Mouse (Mus musculus): ENCODE results near the gene Ch25h. TPM values are rescaled to one million over a fixed set of nuclear protein-coding genes. Genes with fewer than 3 reads are reported as not detected.

Ch25h gene
- total and polyA plus RNA-seq, 3 experiments: not detected

GRCm38 (mm10) chr19:34517812-34518594 lies 43.0 kb upstream of the Ch25h start:
- in situ Hi-C loops (cut with MboI; ENCODE audit: low pct_ligation_motif_present, low pct_unique_long_range_greater_than_20kb, low sequenced_read_pairs): no loop called here
- TF ChIP-seq MEF2A (IDR thresholded peaks at IDR 0.05; ENCODE audit: borderline replicate concordance, low read depth, low read length) (no peak), EP300 (IDR thresholded peaks at IDR 0.05; ENCODE audit: low read length) (no peak), ZC3H11A (IDR thresholded peaks at IDR 0.05; ENCODE audit: low read depth, low read length) (no peak), IRF4 (IDR thresholded peaks at IDR 0.05; ENCODE audit: low read depth, low read length) (no peak), KAT2A (IDR thresholded peaks at IDR 0.05; ENCODE audit: insufficient replicate concordance, low read length) (no peak), GABPA (IDR thresholded peaks at IDR 0.05; ENCODE audit: insufficient replicate concordance, low read depth, low read length) (no peak), CHD1 (IDR thresholded peaks at IDR 0.05; ENCODE audit: low read depth, low read length) (no peak), SMC3 (IDR thresholded peaks at IDR 0.05; ENCODE audit: low read depth, low read length) (no peak), CTCF (conservative IDR thresholded peaks at IDR 0.05 in 1 of 2, IDR thresholded peaks at IDR 0.05 in 1 of 2; ENCODE audit: low read depth in 2 of 2, low read length in 2 of 2) (no peak), RCOR1 (conservative IDR thresholded peaks at IDR 0.05; ENCODE audit: low read depth, low read length) (no peak), ETS1 (conservative IDR thresholded peaks at IDR 0.05; ENCODE audit: low read depth, low read length) (no peak), RAD21 (IDR thresholded peaks at IDR 0.05; ENCODE audit: low read depth, low read length) (no peak), UBTF (IDR thresholded peaks at IDR 0.05; ENCODE audit: low read depth, low read length) (no peak), ELF1 (IDR thresholded peaks at IDR 0.05; ENCODE audit: low read depth, low read length) (no peak), USF2 (conservative IDR thresholded peaks at IDR 0.05; ENCODE audit: low read depth, low read length) (no peak), NELFE (IDR thresholded peaks at IDR 0.05; ENCODE audit: low read depth, low read length) (no peak)
- no peaks in the 10 kb centered on the region for H3K9me3 ChIP-seq (replicated peaks; ENCODE audit: low read length)

GRCm38 (mm10) chr19:34517197-34517596 lies 42.2 kb upstream of the Ch25h start:
- Histone ChIP-seq H3K36me3 (replicated peaks in 1 of 2; ENCODE audit: control insufficient read depth in 1 of 2, insufficient read depth in 1 of 2, low read length in 1 of 2) (peaks cover 0 to 58% of the 10 kb centered on the region in 2 experiments), H3K4me2 (ENCODE audit: insufficient read depth, low read depth, poor library complexity, severe bottlenecking) (no peak overlapping the region), H3K27ac (ENCODE audit: insufficient read depth, low read depth) (no peak overlapping the region), H3K9me3 (replicated peaks; ENCODE audit: low read length) (no peaks in the 10 kb centered on the region), H3K79me2 (replicated peaks; ENCODE audit: control insufficient read depth, extremely low read depth, insufficient read depth, poor library complexity, severe bottlenecking) (no peaks in the 10 kb centered on the region), H3K4me3 (replicated peaks in 1 of 3; ENCODE audit: low read depth in 2 of 3, low read length in 2 of 3, poor library complexity in 1 of 3) (no peak overlapping the region), H3K4me1 (ENCODE audit: control insufficient read depth in 1 of 2, insufficient read depth in 2 of 2) (peaks cover 12 to 46% of the 10 kb centered on the region in 2 experiments), H3K27me3 (replicated peaks) (no peaks in the 10 kb centered on the region), H3K9ac (ENCODE audit: insufficient read depth, low read depth) (no peak overlapping the region)
- DNase-seq (ENCODE audit: extremely low read depth): no peak
- in situ Hi-C loops (cut with MboI; ENCODE audit: low pct_ligation_motif_present, low pct_unique_long_range_greater_than_20kb, low sequenced_read_pairs) (no loop called here), dilution Hi-C loops (cut with MboI; ENCODE audit: extremely low pct_ligation_motif_present, extremely low pct_unique_long_range_greater_than_20kb, low sequenced_read_pairs) (no loop called here)
- no peak for TF ChIP-seq NELFE (IDR thresholded peaks at IDR 0.05; ENCODE audit: low read depth, low read length)
- TF ChIP-seq HCFC1 (IDR thresholded peaks at IDR 0.05; ENCODE audit: low read depth, low read length): no peak
- no peak for TF ChIP-seq E2F4 (IDR thresholded peaks at IDR 0.05; ENCODE audit: insufficient replicate concordance, low read depth, low read length)
- TF ChIP-seq NRF1 (IDR thresholded peaks at IDR 0.05; ENCODE audit: low read depth, low read length): no peak
- no peak for TF ChIP-seq RCOR1 (conservative IDR thresholded peaks at IDR 0.05; ENCODE audit: low read depth, low read length)
- no peak for TF ChIP-seq KAT2A (IDR thresholded peaks at IDR 0.05; ENCODE audit: insufficient replicate concordance, low read length)
- TF ChIP-seq MXI1 (IDR thresholded peaks at IDR 0.05; ENCODE audit: low read depth, low read length): no peak
- TF ChIP-seq GABPA (IDR thresholded peaks at IDR 0.05; ENCODE audit: insufficient replicate concordance, low read depth, low read length): no peak

More at GRCm38 (mm10) chr19:34517812-34518594, 43.0 kb upstream of the Ch25h start:
- no peak overlapping the region for H3K4me2 ChIP-seq (ENCODE audit: insufficient read depth, low read depth, poor library complexity, severe bottlenecking)
- dilution Hi-C loops (cut with MboI; ENCODE audit: extremely low pct_ligation_motif_present, extremely low pct_unique_long_range_greater_than_20kb, low sequenced_read_pairs): no loop called here
- H3K27me3 ChIP-seq (replicated peaks): no peaks in the 10 kb centered on the region
- DNase-seq (ENCODE audit: extremely low read depth): no peak
- H3K4me3 ChIP-seq (replicated peaks in 1 of 3; ENCODE audit: low read depth in 2 of 3, low read length in 2 of 3, poor library complexity in 1 of 3): no peak overlapping the region
- H3K9ac ChIP-seq (ENCODE audit: insufficient read depth, low read depth): no peak overlapping the region
- H3K36me3 ChIP-seq (replicated peaks in 1 of 2; ENCODE audit: control insufficient read depth in 1 of 2, insufficient read depth in 1 of 2, low read length in 1 of 2): peaks cover 0 to 59% of the 10 kb centered on the region in 2 experiments
- no peak overlapping the region for H3K27ac ChIP-seq (ENCODE audit: insufficient read depth, low read depth)
- peaks cover 12 to 54% of the 10 kb centered on the region in 2 experiments for H3K4me1 ChIP-seq (ENCODE audit: control insufficient read depth in 1 of 2, insufficient read depth in 2 of 2)
- no peaks in the 10 kb centered on the region for H3K79me2 ChIP-seq (replicated peaks; ENCODE audit: control insufficient read depth, extremely low read depth, insufficient read depth, poor library complexity, severe bottlenecking)

Measured in CH12.LX (cell line).